In the genomic region with DNA sequence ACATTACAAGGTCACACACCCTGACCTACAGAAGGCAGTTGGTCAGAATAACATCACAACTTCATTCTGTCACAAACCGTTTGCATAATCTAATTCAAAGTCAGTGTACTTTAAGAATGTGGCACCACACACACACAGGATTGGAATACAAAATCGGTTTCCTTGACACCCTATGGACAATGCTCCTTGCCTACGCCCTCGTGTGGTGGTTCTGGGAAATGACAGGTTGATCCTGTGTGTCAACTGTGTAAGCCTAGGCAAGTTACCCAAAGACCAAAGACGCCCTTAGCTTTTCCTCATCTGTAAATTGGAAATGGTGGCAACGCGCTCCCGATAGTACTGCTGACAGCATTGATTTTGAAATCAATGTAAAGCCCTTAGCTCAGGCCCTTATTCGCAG, we compare ENCODE assay signal across 9 mouse cellular contexts. TPM values are rescaled to one million over a fixed set of nuclear protein-coding genes. Genes with fewer than 3 reads are reported as not detected.
A peak's percentile ranks its signal among the peaks of the same experiment; 100 is the strongest.
DNase-seq lines count a peak whose midpoint lies in the region; ATAC-seq and TF ChIP-seq lines count a peak whose summit lies in the region.
"Had no signal": no experiment of that assay in that cellular context is flagged by ENCODE, and none has a peak within 500 bp of the region (broad histone marks: within the 10 kb centered on the region; RNA-seq: fewer than 3 reads in every experiment).

No protein-coding gene starts in this region.

- TF ChIP-seq CTCF in ES-Bruce4 (IDR thresholded peaks at IDR 0.05; ENCODE audit: low read depth, low read length) = peak; percentile 64

- no peak overlapping the region for H3K27ac ChIP-seq in forebrain, embryonic 10.5 days
- H3K27ac ChIP-seq in forebrain, embryonic 15.5 days (replicated peaks) = no peak overlapping the region
- no peak overlapping the region for H3K27ac ChIP-seq in ES-Bruce4 (ENCODE audit: insufficient read depth, low read length)
- no peak overlapping the region for H3K27ac ChIP-seq in hindbrain, embryonic 12.5 days
- H3K27ac ChIP-seq in limb, embryonic 10.5 days = no peak overlapping the region
- H3K27ac ChIP-seq in neural tube, embryonic 12.5 days = no peak overlapping the region
- H3K27ac ChIP-seq: heart, embryonic 15.5 days had no signal

- peak; percentile 40 for DNase-seq in forebrain, embryonic 10.5 days (ENCODE audit: extremely low spot score, low spot score)
- DNase-seq in cerebellum, postnatal 4 days (ENCODE audit: low spot score in 2 of 2) = peak; percentile 34 to 59
- peak; percentile 60 for DNase-seq in limb, embryonic 10.5 days (ENCODE audit: low spot score)
- DNase-seq in spleen, postnatal 14 days (ENCODE audit: low spot score in 2 of 2) = no peak

- no peak overlapping the region for H3K4me3 ChIP-seq in forebrain, embryonic 10.5 days
- H3K4me3 ChIP-seq in forebrain, embryonic 15.5 days = no peak overlapping the region
- no peak overlapping the region for H3K4me3 ChIP-seq in ES-Bruce4 (ENCODE audit: low read depth, low read length)
- no peak overlapping the region for H3K4me3 ChIP-seq in hindbrain, embryonic 12.5 days
- H3K4me3 ChIP-seq in limb, embryonic 10.5 days = no peak overlapping the region
- H3K4me3 ChIP-seq in neural tube, embryonic 12.5 days = no peak overlapping the region
- H3K4me3 ChIP-seq: heart, embryonic 15.5 days had no signal

- H3K27me3 ChIP-seq in forebrain, embryonic 10.5 days (ENCODE audit: poor library complexity, severe bottlenecking) = peaks cover 35% of the 10 kb centered on the region
- no peaks in the 10 kb centered on the region for H3K27me3 ChIP-seq in forebrain, embryonic 15.5 days
- H3K27me3 ChIP-seq in ES-Bruce4 (ENCODE audit: control insufficient read depth, insufficient read depth, low read length, poor library complexity, severe bottlenecking) = no peaks in the 10 kb centered on the region
- H3K27me3 ChIP-seq in hindbrain, embryonic 12.5 days = peaks cover 38% of the 10 kb centered on the region
- H3K27me3 ChIP-seq in limb, embryonic 10.5 days (ENCODE audit: low read depth, poor library complexity, severe bottlenecking) = peaks cover 23% of the 10 kb centered on the region
- peaks cover 29% of the 10 kb centered on the region for H3K27me3 ChIP-seq in neural tube, embryonic 12.5 days (replicated peaks)

- no peak for TF ChIP-seq EP300 in ES-Bruce4 (IDR thresholded peaks at IDR 0.05; ENCODE audit: insufficient read depth, low read depth, low read length)

- no peak overlapping the region for H3K9ac ChIP-seq in forebrain, embryonic 15.5 days (replicated peaks)
- H3K9ac ChIP-seq in ES-Bruce4 (ENCODE audit: low read depth, poor library complexity, severe bottlenecking) = no peak overlapping the region
- H3K9ac ChIP-seq in hindbrain, embryonic 12.5 days = no peak overlapping the region
- H3K9ac ChIP-seq in neural tube, embryonic 12.5 days = no peak overlapping the region
- H3K9ac ChIP-seq: heart, embryonic 15.5 days had no signal

- H3K4me1 ChIP-seq in forebrain, embryonic 10.5 days = peaks cover 15% of the 10 kb centered on the region
- peaks cover 10% of the 10 kb centered on the region for H3K4me1 ChIP-seq in forebrain, embryonic 15.5 days
- H3K4me1 ChIP-seq in ES-Bruce4 (ENCODE audit: control insufficient read depth, insufficient read depth, low read length) = no peaks in the 10 kb centered on the region
- H3K4me1 ChIP-seq in hindbrain, embryonic 12.5 days = peaks cover 16% of the 10 kb centered on the region
- H3K4me1 ChIP-seq in limb, embryonic 10.5 days = peaks cover 7% of the 10 kb centered on the region
- peaks cover 10% of the 10 kb centered on the region for H3K4me1 ChIP-seq in neural tube, embryonic 12.5 days
- H3K4me1 ChIP-seq: heart, embryonic 15.5 days had no signal

- TF ChIP-seq POLR2A in ES-Bruce4 (IDR thresholded peaks at IDR 0.05; ENCODE audit: insufficient read depth, low read length) = no peak

- no peaks in the 10 kb centered on the region for H3K36me3 ChIP-seq in forebrain, embryonic 10.5 days (replicated peaks)
- H3K36me3 ChIP-seq in forebrain, embryonic 15.5 days = no peaks in the 10 kb centered on the region
- H3K36me3 ChIP-seq in ES-Bruce4 (ENCODE audit: control insufficient read depth, insufficient read depth, low read length, poor library complexity, severe bottlenecking) = no peaks in the 10 kb centered on the region
- H3K36me3 ChIP-seq in hindbrain, embryonic 12.5 days = no peaks in the 10 kb centered on the region
- no peaks in the 10 kb centered on the region for H3K36me3 ChIP-seq in limb, embryonic 10.5 days
- no peaks in the 10 kb centered on the region for H3K36me3 ChIP-seq in neural tube, embryonic 12.5 days
- H3K36me3 ChIP-seq: heart, embryonic 15.5 days had no signal

- H3K9me3 ChIP-seq in forebrain, embryonic 10.5 days = no peaks in the 10 kb centered on the region
- no peaks in the 10 kb centered on the region for H3K9me3 ChIP-seq in forebrain, embryonic 15.5 days
- no peaks in the 10 kb centered on the region for H3K9me3 ChIP-seq in ES-Bruce4 (replicated peaks; ENCODE audit: control insufficient read depth, insufficient read depth, low read length, poor library complexity, severe bottlenecking)
- no peaks in the 10 kb centered on the region for H3K9me3 ChIP-seq in hindbrain, embryonic 12.5 days (replicated peaks)
- H3K9me3 ChIP-seq in limb, embryonic 10.5 days (replicated peaks) = no peaks in the 10 kb centered on the region
- no peaks in the 10 kb centered on the region for H3K9me3 ChIP-seq in neural tube, embryonic 12.5 days
- H3K9me3 ChIP-seq: heart, embryonic 15.5 days had no signal

- no peak for ATAC-seq in forebrain, embryonic 15.5 days (replicated peaks)
- peak; percentile 55; the same call in 1 of the 2 replicates for ATAC-seq in hindbrain, embryonic 12.5 days (ENCODE audit: low FRiP score)
- peak; percentile 58; the same call in 1 of the 2 replicates for ATAC-seq in neural tube, embryonic 12.5 days (ENCODE audit: low FRiP score, low read depth)

- no peak overlapping the region for H3K4me2 ChIP-seq in forebrain, embryonic 15.5 days (replicated peaks)
- no peak overlapping the region for H3K4me2 ChIP-seq in hindbrain, embryonic 12.5 days (replicated peaks)
- H3K4me2 ChIP-seq in neural tube, embryonic 12.5 days (replicated peaks) = no peak overlapping the region
- H3K4me2 ChIP-seq: heart, embryonic 15.5 days had no signal

- WGBS in forebrain, embryonic 10.5 days = 37% methylated on average over 9 of the region's 9 CpGs
- WGBS in forebrain, embryonic 15.5 days = 32% methylated on average over 9 of the region's 9 CpGs
- 34% methylated on average over 9 of the region's 9 CpGs for WGBS in hindbrain, embryonic 12.5 days
- 34% methylated on average over 9 of the region's 9 CpGs for WGBS in limb, embryonic 10.5 days
- WGBS in neural tube, embryonic 12.5 days = 31% methylated on average over 9 of the region's 9 CpGs

RNA-seq across cellular contexts. Expression of a gene that starts 45.0 kb away (rescaled TPM):
- not detected in 2 replicates for polyA plus RNA-seq in forebrain, embryonic 10.5 days (2016; fragmentation: Nextera tagmentation; extraction: Ambion mirVana)
- polyA plus RNA-seq in forebrain, embryonic 15.5 days (2015; fragmentation: Nextera tagmentation; extraction: Ambion mirVana) = 0.26 TPM in 1 of 2 replicates, not detected in the other
- polyA plus RNA-seq in ES-Bruce4 (2011; ENCODE audit: insufficient read depth, insufficient read length, low read depth, missing spikeins) = not detected in 2 replicates
- polyA plus RNA-seq in hindbrain, embryonic 12.5 days (2016; fragmentation: Nextera tagmentation; extraction: Ambion mirVana) = 17.7 and 18.3 TPM in 2 replicates
- polyA plus RNA-seq in limb, embryonic 10.5 days (2016; fragmentation: Nextera tagmentation; extraction: Ambion mirVana) = not detected in 2 replicates
- polyA plus RNA-seq in neural tube, embryonic 12.5 days (2016; fragmentation: Nextera tagmentation; extraction: Ambion mirVana) = 4.8 and 8.4 TPM in 2 replicates
- polyA plus RNA-seq: heart, embryonic 15.5 days had no signal

Comparison
In these comparisons a context has a peak if more than half of its experiments do, and no peak if none do; other contexts are left out.
1. DNase-seq: peak in forebrain, embryonic 10.5 days (single experiment), cerebellum, postnatal 4 days (2 of 2) and limb, embryonic 10.5 days (single experiment); none in spleen, postnatal 14 days (0 of 2).